Mouse (Mus musculus) cortical plate, adult 2 months (tissue): Measurements from ENCODE around the gene Lrrc39.

Experiments used
- CTCF ChIP-seq: fragments of 200-500 bp; IDR thresholded peaks from 2 replicates; pipeline ENCODE4 v1.5.1; 2011; ENCODE audit warnings: mild to moderate bottlenecking, control low read depth, low read length; ENCODE audit not compliant: insufficient read depth; ENCODE audit errors: extremely low read depth
- POLR2A ChIP-seq: fragments of 200-500 bp; IDR thresholded peaks from 2 replicates; pipeline ENCODE4 v1.6.1; 2011; ENCODE audit warnings: mild to moderate bottlenecking, low read length, control low read depth; ENCODE audit not compliant: insufficient read depth; ENCODE audit errors: extremely low read depth

DNA sequence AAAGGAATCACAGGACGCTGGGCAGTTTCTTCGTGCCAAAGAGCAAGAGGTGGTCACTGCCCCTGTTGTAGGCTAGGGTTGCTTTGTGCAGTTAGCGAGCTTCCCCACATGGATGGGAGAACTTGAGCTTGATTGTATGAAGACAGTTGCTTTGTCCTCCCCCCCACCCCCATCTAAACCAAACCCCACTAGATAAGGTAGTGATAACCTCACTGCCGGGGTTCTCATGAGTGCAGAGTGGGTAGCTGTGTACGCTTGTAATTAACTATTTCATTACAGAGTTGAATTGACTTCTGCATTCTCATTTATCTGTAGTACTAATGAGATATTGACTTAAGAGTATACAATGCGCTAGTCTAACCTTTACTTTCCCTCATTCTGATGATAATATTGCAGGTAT is 56.1 kb downstream of the Lrrc39 start:
- TF ChIP-seq POLR2A (no peak), CTCF (no peak)
